Mouse (Mus musculus) embryo, embryonic 11.5 days (tissue): ENCODE data around the gene Cdh9.

Experiments
- DNase-seq: peaks from one replicate; pipeline ENCODE4 v3.0.0-alpha.2; 2012; ENCODE audit warnings: low read depth, low spot score

Gene Cdh9

GRCm38 (mm10) chr15:16728470-16729011 lies at the start of gene Cdh9:
Gene Cdh9, plus strand, starts transcription at chr15:16728756.
- peak; percentile 11 for DNase-seq

GRCm38 (mm10) chr15:16679096-16679495 lies 49.5 kb upstream of the Cdh9 start:
- DNase-seq, result no peak

- no peak for DNase-seq
Measured at GRCm38 (mm10) chr15:16699821-16700220, 28.7 kb upstream of the Cdh9 start.

GRCm38 (mm10) chr15:16702340-16702739 lies 26.2 kb upstream of the Cdh9 start:
- no peak for DNase-seq

- no peak for DNase-seq
Measured at GRCm38 (mm10) chr15:16739088-16739487, 10.5 kb downstream of the Cdh9 start.

GRCm38 (mm10) chr15:16746672-16747071 lies 18.1 kb downstream of the Cdh9 start:
- no peak for DNase-seq

GRCm38 (mm10) chr15:16763252-16763651 lies 34.7 kb downstream of the Cdh9 start:
- DNase-seq, result no peak

- DNase-seq, result no peak
Measured at GRCm38 (mm10) chr15:16784575-16784974, 56.0 kb downstream of the Cdh9 start.

GRCm38 (mm10) chr15:16792857-16793256 lies 64.3 kb downstream of the Cdh9 start:
- DNase-seq, result no peak

- DNase-seq, result no peak
Measured at GRCm38 (mm10) chr15:16801302-16801701, 72.7 kb downstream of the Cdh9 start.

- DNase-seq, result no peak
Measured at GRCm38 (mm10) chr15:16810787-16811186, 82.2 kb downstream of the Cdh9 start.

GRCm38 (mm10) chr15:16814035-16814434 lies 85.5 kb downstream of the Cdh9 start:
- DNase-seq, result no peak

GRCm38 (mm10) chr15:16834761-16835160 lies 106.2 kb downstream of the Cdh9 start:
- no peak for DNase-seq

- DNase-seq, result no peak
Measured at GRCm38 (mm10) chr15:16882542-16882941, 154.0 kb downstream of the Cdh9 start.

- DNase-seq, result no peak
Measured at GRCm38 (mm10) chr15:16896674-16897073, 168.1 kb downstream of the Cdh9 start.
